Mouse (Mus musculus) midbrain, embryonic 13.5 days (tissue): Measurements from ENCODE around the gene Ugt1a8. TPM values are rescaled to one million over a fixed set of nuclear protein-coding genes. Genes with fewer than 3 reads are reported as not detected.

ENCODE experiments used
- ATAC-seq: fragments of 200-750 bp; cut with Nextera tagmentation; 2 replicates; pipeline ENCODE4 v1.8.0; 2017; ENCODE audit warnings: mild to moderate bottlenecking, moderate TSS enrichment, moderate library complexity
- H3K27ac ChIP-seq: fragments of 300-500 bp; sonication (generic); 2 replicates; pipeline ENCODE4 v1.5.1; 2015; ENCODE audit warnings: inconsistent platforms, mild to moderate bottlenecking, moderate library complexity
- H3K27me3 ChIP-seq: fragments of 300-500 bp; sonication (generic); 2 replicates; pipeline ENCODE4 v1.6.1; 2015; ENCODE audit warnings: mild to moderate bottlenecking, inconsistent platforms
- H3K36me3 ChIP-seq: fragments of 300-500 bp; sonication (generic); 2 replicates; pipeline ENCODE4 v1.6.1; 2015; ENCODE audit warnings: mild to moderate bottlenecking, inconsistent platforms
- H3K4me1 ChIP-seq: fragments of 300-500 bp; sonication (generic); replicated peaks from 2 replicates; pipeline ENCODE4 v1.6.1; 2015; ENCODE audit warnings: inconsistent platforms
- H3K4me2 ChIP-seq: fragments of 300-500 bp; sonication (generic); replicated peaks from 2 replicates; pipeline ENCODE4 v1.6.1; 2015; ENCODE audit warnings: moderate library complexity, mild to moderate bottlenecking, inconsistent platforms
- H3K4me3 ChIP-seq: fragments of 300-500 bp; sonication (generic); replicated peaks from 2 replicates; pipeline ENCODE4 v1.5.1; 2015; ENCODE audit warnings: mild to moderate bottlenecking, inconsistent platforms
- H3K9ac ChIP-seq: fragments of 300-500 bp; sonication (generic); replicated peaks from 2 replicates; pipeline ENCODE4 v1.6.1; 2015; ENCODE audit warnings: mild to moderate bottlenecking, inconsistent platforms
- H3K9me3 ChIP-seq: fragments of 300-500 bp; sonication (generic); 2 replicates; pipeline ENCODE4 v1.6.1; 2016; ENCODE audit warnings: mild to moderate bottlenecking, inconsistent platforms
- WGBS: fragments of 180-500 bp; shearing (Covaris S2); methylation state at CpG from one replicate; pipeline ENCODE4 v1.1.7; 2015; 5-methylcytosine and 5-hydroxymethylcytosine counted together
- polyA plus RNA-seq: library from polyadenylated mRNA; unstranded; fragments of >200 nt; fragmentation: Nextera tagmentation; extraction: Ambion mirVana; gene quantifications from 2 replicates; pipeline ENCODE4 v1.2.1, GENCODE M21; 2015

Gene Ugt1a8
- polyA plus RNA-seq, 1 experiment from 2014 or later = not detected

GRCm38 (mm10) chr1:88253540-88253939 is 165.9 kb downstream of the Ugt1a8 start:
- no peak overlapping the region for H3K4me2 ChIP-seq
- H3K9me3 ChIP-seq = peaks cover 96% of the 10 kb centered on the region
- H3K9ac ChIP-seq = no peak overlapping the region
- ATAC-seq = no peak
- H3K4me1 ChIP-seq = no peaks in the 10 kb centered on the region
- H3K27ac ChIP-seq = no peak overlapping the region
- no peaks in the 10 kb centered on the region for H3K27me3 ChIP-seq
- no peak overlapping the region for H3K4me3 ChIP-seq
- WGBS = 73% methylated on average over 6 of the region's 6 CpGs
- no peaks in the 10 kb centered on the region for H3K36me3 ChIP-seq

GRCm38 (mm10) chr1:88254793-88255465 is 167.3 kb downstream of the Ugt1a8 start:
- WGBS = 88% methylated on average over 12 of the region's 12 CpGs

GRCm38 (mm10) chr1:88255466-88255857 is 167.8 kb downstream of the Ugt1a8 start:
- H3K27me3 ChIP-seq = no peaks in the 10 kb centered on the region
- H3K4me1 ChIP-seq = no peaks in the 10 kb centered on the region
- 52% methylated on average over 2 of the region's 2 CpGs for WGBS
- H3K27ac ChIP-seq = no peak overlapping the region
- H3K36me3 ChIP-seq = peaks cover 15% of the 10 kb centered on the region
- no peak overlapping the region for H3K4me3 ChIP-seq
- no peak overlapping the region for H3K4me2 ChIP-seq
- ATAC-seq = 0 out of 2 replicates have a peak, but pooled peaks have one; percentile 0
- no peak overlapping the region for H3K9ac ChIP-seq
- peaks cover 82% of the 10 kb centered on the region for H3K9me3 ChIP-seq

More at GRCm38 (mm10) chr1:88254793-88255465, 167.3 kb downstream of the Ugt1a8 start:
- Histone ChIP-seq H3K27ac (no peak overlapping the region), H3K9me3 (peaks cover 87% of the 10 kb centered on the region), H3K4me1 (no peaks in the 10 kb centered on the region), H3K4me3 (no peak overlapping the region), H3K36me3 (peaks cover 9% of the 10 kb centered on the region), H3K9ac (no peak overlapping the region), H3K27me3 (no peaks in the 10 kb centered on the region), H3K4me2 (no peak overlapping the region)
- 0 out of 2 replicates have a peak, but pooled peaks have one; percentile 1 for ATAC-seq

- Histone ChIP-seq H3K36me3 (peaks cover 22% of the 10 kb centered on the region), H3K27ac (no peak overlapping the region), H3K27me3 (no peaks in the 10 kb centered on the region), H3K9ac (no peak overlapping the region), H3K4me3 (no peak overlapping the region), H3K4me2 (no peak overlapping the region), H3K9me3 (peaks cover 75% of the 10 kb centered on the region), H3K4me1 (no peaks in the 10 kb centered on the region)
- WGBS = 82% methylated on average over 13 of the region's 13 CpGs
- ATAC-seq = 0 out of 2 replicates have a peak, but pooled peaks have one; percentile 0
These were observed 168.6 kb downstream of the Ugt1a8 start for GRCm38 (mm10) chr1:88255989-88256754.

- Histone ChIP-seq H3K27ac (no peak overlapping the region), H3K9me3 (peaks cover 69% of the 10 kb centered on the region), H3K4me1 (no peaks in the 10 kb centered on the region), H3K4me3 (no peak overlapping the region), H3K4me2 (no peak overlapping the region), H3K27me3 (no peaks in the 10 kb centered on the region), H3K36me3 (peaks cover 31% of the 10 kb centered on the region), H3K9ac (no peak overlapping the region)
- 79% methylated on average over 10 of the region's 10 CpGs for WGBS
- ATAC-seq = no peak
These were observed 169.5 kb downstream of the Ugt1a8 start for GRCm38 (mm10) chr1:88256886-88257663.

GRCm38 (mm10) chr1:88257681-88258080 is 170.1 kb downstream of the Ugt1a8 start:
- Histone ChIP-seq H3K4me2 (no peak overlapping the region), H3K27ac (no peak overlapping the region), H3K9me3 (peaks cover 63% of the 10 kb centered on the region), H3K36me3 (peaks cover 37% of the 10 kb centered on the region), H3K27me3 (no peaks in the 10 kb centered on the region), H3K4me1 (no peaks in the 10 kb centered on the region), H3K4me3 (no peak overlapping the region), H3K9ac (no peak overlapping the region)
- ATAC-seq = no peak
- 79% methylated on average over 6 of the region's 6 CpGs for WGBS

GRCm38 (mm10) chr1:88258361-88258760 is 170.7 kb downstream of the Ugt1a8 start:
- Histone ChIP-seq H3K27me3 (no peaks in the 10 kb centered on the region), H3K9me3 (peaks cover 56% of the 10 kb centered on the region), H3K9ac (no peak overlapping the region), H3K27ac (no peak overlapping the region), H3K4me3 (no peak overlapping the region), H3K4me2 (no peak overlapping the region), H3K36me3 (peaks cover 44% of the 10 kb centered on the region), H3K4me1 (no peaks in the 10 kb centered on the region)
- WGBS = 73% methylated on average over 6 of the region's 6 CpGs
- no peak for ATAC-seq

- Histone ChIP-seq H3K36me3 (peaks cover 51% of the 10 kb centered on the region), H3K27ac (no peak overlapping the region; the same call in 1 of the 2 replicates)
- 79% methylated on average over 8 of the region's 8 CpGs for WGBS
These were observed 171.4 kb downstream of the Ugt1a8 start for GRCm38 (mm10) chr1:88258881-88259642.

GRCm38 (mm10) chr1:88259643-88260024 is 172.0 kb downstream of the Ugt1a8 start:
- ATAC-seq = peak; percentile 5
- Histone ChIP-seq H3K36me3 (peaks cover 56% of the 10 kb centered on the region), H3K27me3 (no peaks in the 10 kb centered on the region), H3K9ac (no peak overlapping the region), H3K27ac (no peak overlapping the region), H3K4me2 (no peak overlapping the region), H3K4me1 (no peaks in the 10 kb centered on the region), H3K4me3 (no peak overlapping the region), H3K9me3 (peaks cover 43% of the 10 kb centered on the region)
- WGBS = 78% methylated on average over 4 of the region's 4 CpGs

More at GRCm38 (mm10) chr1:88258881-88259642, 171.4 kb downstream of the Ugt1a8 start:
- no peak for ATAC-seq
- Histone ChIP-seq H3K4me2 (no peak overlapping the region), H3K4me3 (no peak overlapping the region), H3K9ac (no peak overlapping the region), H3K4me1 (no peaks in the 10 kb centered on the region), H3K27me3 (no peaks in the 10 kb centered on the region), H3K9me3 (peaks cover 49% of the 10 kb centered on the region)

GRCm38 (mm10) chr1:88260114-88260513 is 172.5 kb downstream of the Ugt1a8 start:
- H3K27me3 ChIP-seq = no peaks in the 10 kb centered on the region
- H3K9ac ChIP-seq = no peak overlapping the region
- 84% methylated on average over 6 of the region's 6 CpGs for WGBS
- H3K9me3 ChIP-seq = peaks cover 39% of the 10 kb centered on the region
- peaks cover 61% of the 10 kb centered on the region for H3K36me3 ChIP-seq
- no peaks in the 10 kb centered on the region for H3K4me1 ChIP-seq
- no peak overlapping the region for H3K4me2 ChIP-seq
- peak; percentile 22 for ATAC-seq
- no peak overlapping the region for H3K4me3 ChIP-seq
- H3K27ac ChIP-seq = no peak overlapping the region

GRCm38 (mm10) chr1:88260604-88261377 is 173.2 kb downstream of the Ugt1a8 start:
- WGBS = 86% methylated on average over 10 of the region's 10 CpGs
- ATAC-seq = no peak
- Histone ChIP-seq H3K9me3 (peaks cover 32% of the 10 kb centered on the region), H3K4me3 (no peak overlapping the region), H3K27ac (no peak overlapping the region), H3K36me3 (peaks cover 68% of the 10 kb centered on the region), H3K9ac (no peak overlapping the region), H3K27me3 (no peaks in the 10 kb centered on the region), H3K4me2 (no peak overlapping the region), H3K4me1 (no peaks in the 10 kb centered on the region)
